Mouse (Mus musculus) liver, adult (tissue): ENCODE measurements around the gene Bcl2l15.

Experiments used
- GATA4 ChIP-seq: IDR thresholded peaks from 2 replicates; pipeline ENCODE4 v1.6.1; 2014; ENCODE audit warnings: mild to moderate bottlenecking, low read length; ENCODE audit not compliant: insufficient replicate concordance

Gene Bcl2l15

DNA sequence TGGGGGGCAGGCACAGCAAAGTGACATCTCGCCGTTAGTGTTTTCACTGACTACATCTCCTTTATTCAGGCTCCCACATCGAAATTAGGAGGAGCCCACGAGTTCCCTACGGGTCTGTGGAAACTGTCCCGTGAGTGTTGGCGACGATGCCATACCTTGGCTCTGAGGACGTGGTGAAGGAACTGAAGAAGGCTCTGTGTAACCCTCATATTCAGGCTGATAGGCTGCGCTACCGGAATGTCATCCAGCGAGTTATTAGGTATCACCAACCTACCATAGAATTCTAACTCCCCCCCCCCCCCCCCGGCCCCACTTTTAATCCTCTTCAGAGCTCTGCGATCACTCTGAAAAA is 22.6 kb upstream of the Bcl2l15 start:
- no peak for TF ChIP-seq GATA4

DNA sequence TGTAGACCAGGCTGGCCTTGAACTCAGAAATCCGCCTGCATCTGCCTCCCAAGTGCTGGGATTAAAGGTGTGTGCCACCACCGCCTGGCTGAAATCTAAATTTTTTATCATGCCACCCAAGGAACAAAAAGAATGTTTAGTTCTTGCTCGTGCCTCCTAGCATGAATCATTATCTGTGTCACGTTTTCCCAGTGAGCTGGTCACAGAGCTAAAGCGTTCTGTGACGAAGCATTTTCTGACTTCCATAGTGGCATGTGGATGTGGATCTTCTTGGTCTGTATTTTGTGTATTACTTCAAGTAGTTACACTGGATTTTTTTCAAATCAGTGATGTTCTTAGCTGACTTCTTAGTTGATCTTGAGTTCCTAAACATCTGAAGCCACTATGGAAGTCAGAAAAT is 21.4 kb upstream of the Bcl2l15 start:
- TF ChIP-seq GATA4 = no peak

DNA sequence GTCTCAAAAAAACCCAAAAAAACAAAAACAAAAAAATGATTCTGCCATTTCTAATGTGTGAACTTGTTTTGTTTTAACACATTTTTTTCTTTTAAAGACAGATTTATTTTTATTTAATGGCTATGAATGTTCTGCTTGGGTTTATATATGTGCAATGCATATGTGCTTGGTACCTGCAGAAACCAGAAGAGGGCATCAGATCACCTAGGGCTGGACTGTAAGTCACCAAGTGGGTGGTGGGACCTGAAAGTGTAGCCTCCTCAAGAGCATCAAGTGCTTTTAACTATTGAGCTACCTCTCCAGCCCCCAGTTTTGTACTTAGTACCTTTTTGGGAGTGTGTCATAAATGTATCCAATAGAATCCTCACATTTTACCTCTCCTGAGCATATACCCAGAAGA is 4.9 kb upstream of the Bcl2l15 start:
- TF ChIP-seq GATA4 = no peak

DNA sequence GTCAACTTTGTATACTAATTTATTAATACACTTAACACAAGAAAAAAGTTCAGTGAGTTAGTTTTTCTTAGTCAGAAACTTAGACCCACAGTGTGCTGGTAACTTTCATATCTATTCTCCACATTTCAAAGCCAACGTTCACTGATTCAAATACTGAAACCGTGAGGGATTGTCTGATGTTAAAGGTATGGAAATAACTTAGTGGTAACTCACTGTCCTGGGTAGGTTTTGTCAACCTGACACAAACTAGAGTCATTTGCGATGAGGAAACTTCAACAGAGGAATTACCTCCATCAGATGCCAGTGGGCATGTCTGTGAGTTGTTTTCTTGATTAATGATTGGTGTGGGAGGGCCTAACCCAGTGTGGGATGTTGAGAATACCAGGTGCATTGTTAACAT is 3.4 kb upstream of the Bcl2l15 start:
- TF ChIP-seq GATA4 = no peak

DNA sequence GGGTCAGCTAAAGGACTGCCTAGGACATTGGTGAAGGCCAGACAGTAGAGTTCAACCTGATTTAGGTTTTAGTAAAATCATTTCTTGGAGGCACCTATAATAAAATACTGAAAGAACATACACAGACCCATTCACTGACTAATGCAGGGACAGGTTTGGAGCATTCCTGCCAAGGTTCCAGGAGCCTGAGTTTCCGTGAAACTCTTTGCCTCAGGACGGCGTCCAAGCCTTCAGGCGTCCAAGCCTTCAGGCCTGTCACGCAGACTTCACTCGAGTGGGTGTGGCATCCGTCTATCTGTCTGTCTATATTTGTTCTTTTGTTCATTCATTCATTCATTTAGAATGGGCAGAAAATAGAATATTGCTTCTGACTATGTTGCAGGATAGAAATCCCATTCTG is 1.3 kb upstream of the Bcl2l15 start:
- TF ChIP-seq GATA4 = no peak

DNA sequence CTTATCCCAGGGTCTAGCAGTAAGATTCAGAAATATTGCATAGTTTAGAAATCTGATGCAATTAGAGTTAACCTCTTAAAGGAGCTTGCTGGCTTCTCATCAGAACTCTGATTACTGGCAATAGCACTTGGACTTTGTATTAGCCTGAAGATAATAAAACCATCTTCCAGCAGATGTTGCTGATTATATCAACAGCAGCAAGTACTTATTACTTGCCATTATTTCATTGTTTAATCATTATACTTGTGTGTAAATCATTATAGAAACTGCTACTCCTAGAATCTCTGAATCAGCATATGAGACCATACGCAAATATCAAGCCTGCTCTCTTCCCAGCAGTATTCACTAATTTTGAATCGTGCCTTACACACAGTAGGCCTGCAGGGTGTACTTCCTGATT is 1.6 kb downstream of the Bcl2l15 start:
- TF ChIP-seq GATA4 = no peak

DNA sequence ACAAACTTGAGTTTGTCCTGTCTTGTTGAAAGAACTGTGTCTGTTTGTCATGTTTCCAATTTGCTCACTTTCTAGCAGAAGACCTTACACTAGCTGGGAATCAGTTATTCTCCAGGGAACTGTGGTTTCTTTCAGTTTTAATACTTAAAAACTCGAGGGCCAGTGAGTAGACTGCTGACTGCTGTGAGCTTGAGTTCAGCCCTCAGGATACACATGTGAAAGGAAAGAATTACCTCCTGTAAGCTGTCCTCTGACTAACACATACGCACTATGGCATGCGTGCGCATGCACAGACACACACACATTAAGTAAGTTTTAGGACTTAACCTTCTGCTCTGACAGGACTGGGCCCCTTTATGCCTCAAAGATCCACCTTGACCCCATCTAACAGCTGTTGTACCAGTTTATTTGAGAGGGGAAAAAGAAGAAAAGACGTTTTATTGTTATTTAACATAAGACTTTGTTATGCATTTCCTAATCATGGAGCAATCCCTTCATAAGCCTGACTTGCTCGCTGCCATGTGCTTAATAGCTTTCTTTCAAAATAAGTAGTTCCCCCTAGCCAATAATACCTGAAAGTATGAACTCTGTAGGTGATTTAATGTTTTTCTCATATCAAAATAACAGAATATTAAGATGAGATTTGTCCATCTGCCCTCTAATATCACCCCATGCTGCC is 3.0 kb downstream of the Bcl2l15 start:
- no peak for TF ChIP-seq GATA4

DNA sequence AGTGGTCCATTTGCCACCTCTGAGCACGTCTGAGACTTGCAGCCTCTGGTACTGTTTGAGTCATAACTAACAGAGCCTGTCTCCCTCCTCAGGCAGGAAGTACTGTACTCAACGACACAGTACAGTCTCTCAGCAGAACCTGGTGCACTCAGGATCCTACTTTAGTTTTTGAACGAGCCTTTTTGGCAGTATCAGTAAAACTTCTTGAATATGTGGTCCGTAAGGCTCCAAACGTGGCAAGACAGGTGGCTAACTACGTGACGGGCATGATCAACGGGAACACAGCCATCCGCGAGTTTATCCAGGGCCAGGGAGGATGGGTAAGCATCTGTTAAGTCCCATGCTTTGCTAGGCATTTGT is 3.5 kb downstream of the Bcl2l15 start:
- no peak for TF ChIP-seq GATA4

DNA sequence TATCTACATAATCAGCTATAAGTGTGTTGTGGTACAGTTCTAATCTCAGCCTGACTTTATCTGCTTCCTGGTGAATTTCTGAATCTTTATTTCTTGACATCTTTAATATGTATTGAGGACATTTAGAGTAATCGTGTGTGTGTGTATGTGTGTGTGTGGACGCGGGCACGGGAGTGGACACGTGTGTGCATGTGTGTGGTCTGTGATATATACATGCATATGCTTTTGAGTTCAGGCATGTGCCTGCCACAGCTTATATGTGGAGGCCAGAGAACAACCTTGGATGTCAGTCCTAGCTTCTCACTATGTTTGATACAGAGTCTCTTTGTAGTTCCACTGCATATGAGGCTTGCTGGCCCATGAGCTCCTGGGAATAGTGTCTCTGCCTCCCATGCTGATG is 4.1 kb downstream of the Bcl2l15 start:
- no peak for TF ChIP-seq GATA4

DNA sequence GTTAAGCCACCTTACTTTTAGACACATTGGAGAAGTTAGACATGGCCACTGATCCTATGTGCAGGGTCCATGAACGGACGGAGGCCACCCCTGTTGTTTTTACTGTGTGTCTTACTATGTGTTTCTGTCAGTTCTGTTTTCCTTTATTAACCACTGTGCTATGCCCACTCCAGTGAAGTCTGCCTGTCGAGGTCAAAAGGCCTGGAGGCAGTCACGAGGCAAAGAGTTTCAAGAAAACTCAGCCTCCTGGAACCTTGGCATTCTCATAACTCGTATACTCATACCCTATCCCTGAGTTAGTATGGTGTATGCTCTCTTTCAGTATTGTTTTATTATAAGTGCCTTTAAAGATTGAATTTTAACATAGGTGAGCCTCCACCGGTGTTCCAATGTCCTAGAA is 7.3 kb downstream of the Bcl2l15 start:
- TF ChIP-seq GATA4 = no peak

DNA sequence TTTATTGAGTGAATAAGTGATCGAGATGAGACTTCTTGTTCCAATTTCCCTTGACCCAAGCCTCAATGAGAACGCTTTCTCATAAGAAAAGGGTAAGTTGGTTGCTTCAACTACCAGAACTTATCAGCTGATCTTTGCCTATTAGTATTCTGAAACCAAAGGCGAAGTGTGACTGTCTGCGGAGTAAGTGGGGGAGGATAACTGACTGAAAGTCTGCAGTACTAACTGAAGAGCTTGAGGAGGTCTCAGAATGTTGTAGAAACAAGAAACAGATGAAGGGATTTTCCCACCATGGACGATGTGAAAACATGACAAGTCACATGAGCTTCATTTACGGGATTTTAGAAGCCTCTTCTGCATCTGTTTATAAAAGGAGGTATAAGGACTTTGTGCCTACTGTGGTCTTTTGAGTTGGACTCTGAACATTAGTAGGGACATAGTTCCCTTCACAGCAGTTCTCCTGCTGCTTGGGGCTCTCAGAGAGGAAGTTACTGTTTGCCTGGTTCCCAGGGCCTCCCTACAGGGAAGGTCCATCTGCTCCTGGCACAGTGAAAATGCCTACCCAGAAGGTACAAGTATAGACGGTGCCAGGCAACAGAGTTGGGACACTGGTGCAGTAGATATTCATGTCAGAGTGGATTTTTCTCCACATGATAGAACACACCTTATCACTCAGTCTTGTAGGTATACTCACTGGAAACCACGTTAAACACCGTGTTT is 18.4 kb downstream of the Bcl2l15 start:
- no peak for TF ChIP-seq GATA4

DNA sequence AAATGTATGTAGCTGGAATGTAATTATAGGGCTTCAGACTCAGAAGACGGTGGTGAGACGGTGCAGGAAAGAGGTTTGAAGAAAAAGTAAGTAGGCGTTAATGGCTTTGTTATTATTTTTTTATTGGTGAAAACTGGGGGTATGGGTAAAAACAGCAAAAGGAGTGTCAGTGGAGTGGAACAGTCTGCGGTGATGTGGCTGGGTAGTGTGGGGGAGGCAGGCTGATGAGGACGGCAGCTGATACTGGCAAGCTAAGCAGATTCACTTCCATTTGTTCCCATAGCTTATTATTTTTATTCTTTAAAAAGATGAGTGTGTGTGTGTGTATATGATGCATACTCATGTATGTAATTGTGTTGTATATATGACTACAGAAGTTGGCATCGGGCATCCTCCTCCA is 19.1 kb downstream of the Bcl2l15 start:
- no peak for TF ChIP-seq GATA4

DNA sequence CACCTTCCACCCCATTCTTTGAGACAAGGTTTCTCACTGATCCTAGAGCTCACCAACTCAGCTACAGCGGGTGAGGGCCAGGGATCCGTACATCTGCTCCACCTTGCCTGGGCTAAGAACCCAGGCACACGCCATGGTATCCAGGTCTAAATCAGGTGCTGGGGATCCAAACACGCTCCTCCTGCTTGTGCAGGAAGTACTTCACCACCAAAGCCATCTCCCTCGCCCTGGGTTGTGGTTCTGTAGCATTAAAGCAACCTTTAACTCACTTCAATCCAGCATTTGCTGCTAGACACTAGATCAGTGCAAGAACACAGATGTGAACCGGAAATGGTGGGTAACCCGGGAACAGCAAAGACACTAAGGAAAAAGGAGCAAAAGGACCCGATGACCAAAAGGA is 19.5 kb downstream of the Bcl2l15 start:
- no peak for TF ChIP-seq GATA4

DNA sequence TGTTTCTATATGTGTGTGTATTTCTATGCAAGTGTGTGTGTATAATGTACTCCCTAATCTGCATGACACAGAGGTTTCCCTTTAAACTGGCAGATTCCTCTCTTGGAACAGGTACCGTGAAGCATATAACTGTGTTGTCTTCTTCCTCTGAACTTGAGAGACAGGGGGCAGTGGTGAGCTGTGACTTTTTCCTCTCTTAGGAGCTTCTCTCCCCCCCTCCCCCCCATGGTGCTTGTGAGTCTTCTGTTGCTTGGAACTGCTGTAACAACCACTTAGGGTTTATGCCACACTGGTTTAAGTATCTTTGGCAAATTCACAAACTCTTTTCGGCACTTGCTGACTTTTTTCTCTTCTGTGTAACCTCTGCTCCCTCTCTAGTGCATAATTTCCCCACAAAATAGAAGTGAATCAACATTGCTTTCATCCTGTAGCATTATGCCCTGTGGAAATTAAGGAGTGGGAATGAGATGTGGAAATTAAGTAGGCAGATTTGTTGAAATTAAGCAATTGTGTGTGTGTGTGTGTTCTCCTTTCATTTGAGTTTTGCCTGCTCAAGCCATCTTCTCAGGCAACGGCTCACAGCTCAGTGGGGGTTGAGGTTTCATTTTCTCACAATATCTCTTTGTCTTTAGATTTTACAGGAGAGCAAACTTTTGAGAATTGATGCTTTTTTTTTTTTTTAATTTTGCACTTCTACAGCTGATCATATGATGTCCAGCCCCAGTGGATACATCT is 20.3 kb downstream of the Bcl2l15 start:
- no peak for TF ChIP-seq GATA4

DNA sequence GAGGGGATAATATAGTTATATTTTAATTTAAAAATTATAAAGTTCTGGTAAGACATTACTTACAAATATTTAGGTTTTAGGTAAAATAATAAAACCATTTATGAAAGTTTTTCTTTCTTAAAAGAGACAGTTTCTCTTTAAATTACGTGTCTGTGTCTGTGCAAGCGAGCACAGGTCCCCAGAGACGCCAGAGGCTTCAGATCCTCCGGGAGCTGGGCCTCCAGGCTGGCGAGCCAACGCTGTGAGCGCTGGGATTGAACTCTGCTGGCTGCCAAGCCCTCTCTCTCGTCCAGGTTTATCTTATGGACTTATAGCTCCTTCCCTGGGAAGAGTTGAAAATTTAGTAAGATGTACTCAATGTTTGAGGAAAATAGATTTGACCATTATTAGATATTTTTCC is 21.4 kb downstream of the Bcl2l15 start:
- no peak for TF ChIP-seq GATA4

DNA sequence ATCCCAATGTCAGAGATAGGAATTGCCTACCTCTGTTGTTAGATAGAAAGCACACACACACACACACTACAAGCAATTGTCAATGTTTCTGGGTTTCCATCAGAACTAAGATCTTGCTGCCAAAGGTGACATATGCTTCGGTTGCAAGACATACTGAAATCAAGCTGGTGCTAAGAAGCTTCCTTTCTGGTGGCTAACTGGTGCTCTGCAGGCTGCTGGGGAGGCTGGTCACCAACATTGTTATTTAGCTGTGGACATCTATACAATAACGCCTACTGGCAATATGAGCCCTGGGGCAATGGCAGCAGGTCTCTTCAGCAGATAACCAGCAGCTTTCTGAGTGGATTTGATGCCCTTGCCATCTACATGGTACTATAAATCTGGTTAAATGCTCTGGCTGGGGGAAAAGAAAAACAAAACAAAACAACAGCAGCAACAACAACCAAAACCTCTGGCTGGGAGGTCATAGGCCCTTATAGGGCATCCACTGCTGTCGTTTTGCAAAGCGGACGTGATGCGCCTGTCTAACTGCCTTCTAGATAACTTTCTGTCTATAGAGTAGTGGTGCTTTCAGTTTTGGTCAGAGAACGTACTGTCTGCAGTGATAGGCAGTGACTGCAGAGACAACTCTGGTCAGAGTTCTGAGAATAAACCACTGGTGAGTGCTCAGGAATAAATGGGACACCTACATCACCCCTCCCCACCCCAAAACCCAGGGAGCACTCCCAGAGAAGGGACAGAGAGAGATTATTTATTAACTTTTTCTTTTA is 24.8 kb downstream of the Bcl2l15 start:
- TF ChIP-seq GATA4 = no peak
